In genomic region chr7:97480290-97480689, GRCm38 (mm10) we compare ENCODE assay signal across 8 mouse cellular contexts. TPM values are rescaled to one million over a fixed set of nuclear protein-coding genes. Genes with fewer than 3 reads are reported as not detected.
DNase-seq lines count a peak whose midpoint lies in the region; ATAC-seq and TF ChIP-seq lines count a peak whose summit lies in the region.

No protein-coding gene starts in this region.

- TF ChIP-seq CTCF in layer of hippocampus, adult 2 months (conservative IDR thresholded peaks at IDR 0.05) = no peak
- TF ChIP-seq CTCF in intestine, postnatal 0 days (IDR thresholded peaks at IDR 0.05; ENCODE audit: low read depth) = no peak

- H3K27me3 ChIP-seq in erythroblast, embryonic 14.5 days (ENCODE audit: control insufficient read depth) = no peaks in the 10 kb centered on the region
- H3K27me3 ChIP-seq in intestine, postnatal 0 days (replicated peaks; ENCODE audit: control insufficient read depth, insufficient read depth, low read length) = no peaks in the 10 kb centered on the region
- H3K27me3 ChIP-seq in neural tube, embryonic 11.5 days (ENCODE audit: control insufficient read depth, insufficient read depth, low read length) = no peaks in the 10 kb centered on the region

- WGBS in intestine, postnatal 0 days = 21% methylated on average over 3 of the region's 3 CpGs
- 27% methylated on average over 3 of the region's 3 CpGs for WGBS in neural tube, embryonic 11.5 days

- DNase-seq in layer of hippocampus, adult 2 months (ENCODE audit: low spot score in 2 of 2) = no peak
- no peak for DNase-seq in layer of hippocampus, postnatal 36 days
- no peak for DNase-seq in neural tube, embryonic 11.5 days (ENCODE audit: low spot score)
- no peak for DNase-seq in right cerebral cortex, postnatal 14 days
- no peak for DNase-seq in left cerebral cortex, adult 8-10 months (ENCODE audit: low spot score in 2 of 2)

- ATAC-seq in intestine, postnatal 0 days = no peak
- ATAC-seq in neural tube, embryonic 11.5 days (ENCODE audit: insufficient read depth, low FRiP score, low TSS enrichment) = no peak
- no peak for ATAC-seq in cerebellum, adult (ENCODE audit: insufficient number of reproducible peaks, low FRiP score, low TSS enrichment)

- H3K27ac ChIP-seq in layer of hippocampus, adult 2 months = peak overlapping the region; percentile 77
- H3K27ac ChIP-seq in intestine, postnatal 0 days (ENCODE audit: low read depth, low read length) = no peak overlapping the region
- no peak overlapping the region for H3K27ac ChIP-seq in neural tube, embryonic 11.5 days (ENCODE audit: low read depth, low read length)

- H3K4me2 ChIP-seq in intestine, postnatal 0 days (replicated peaks; ENCODE audit: low read depth) = peak overlapping the region; percentile 73
- H3K4me2 ChIP-seq in neural tube, embryonic 11.5 days (ENCODE audit: low read depth) = peak overlapping the region; percentile 33

- no peak overlapping the region for H3K9ac ChIP-seq in intestine, postnatal 0 days (ENCODE audit: low read depth, low read length)
- no peak overlapping the region for H3K9ac ChIP-seq in neural tube, embryonic 11.5 days (ENCODE audit: low read length)

- peaks cover 9% of the 10 kb centered on the region for H3K36me3 ChIP-seq in erythroblast, embryonic 14.5 days (ENCODE audit: control insufficient read depth)
- H3K36me3 ChIP-seq in intestine, postnatal 0 days (ENCODE audit: control insufficient read depth, insufficient read depth) = peaks cover 6% of the 10 kb centered on the region
- H3K36me3 ChIP-seq in neural tube, embryonic 11.5 days (ENCODE audit: control insufficient read depth, insufficient read depth, low read length) = 0 out of 2 replicates have a peak, but pooled peaks cover 2% of the 10 kb centered on the region

- H3K4me1 ChIP-seq in erythroblast, embryonic 14.5 days (ENCODE audit: control insufficient read depth) = peaks cover 32% of the 10 kb centered on the region
- H3K4me1 ChIP-seq in intestine, postnatal 0 days (replicated peaks; ENCODE audit: control insufficient read depth, insufficient read depth, low read length) = no peaks in the 10 kb centered on the region
- H3K4me1 ChIP-seq in neural tube, embryonic 11.5 days (ENCODE audit: control insufficient read depth, insufficient read depth, low read length) = peaks cover 4% of the 10 kb centered on the region; the same call in 1 of the 2 replicates

- peak overlapping the region; percentile 90 for H3K4me3 ChIP-seq in layer of hippocampus, adult 2 months
- H3K4me3 ChIP-seq in erythroblast, embryonic 14.5 days (replicated peaks) = peak overlapping the region; percentile 92
- H3K4me3 ChIP-seq in intestine, postnatal 0 days (ENCODE audit: low read depth, low read length) = peak overlapping the region; percentile 63
- 0 out of 2 replicates have a peak overlapping the region, but pooled peaks have one; percentile 75 for H3K4me3 ChIP-seq in neural tube, embryonic 11.5 days (ENCODE audit: low read depth, low read length)

- H3K9me3 ChIP-seq in erythroblast, embryonic 14.5 days (ENCODE audit: control insufficient read depth, low read length) = 0 out of 2 replicates have a peak, but pooled peaks cover 2% of the 10 kb centered on the region
- H3K9me3 ChIP-seq in intestine, postnatal 0 days (ENCODE audit: control insufficient read depth) = no peaks in the 10 kb centered on the region
- H3K9me3 ChIP-seq in neural tube, embryonic 11.5 days (ENCODE audit: control insufficient read depth, low read length) = no peaks in the 10 kb centered on the region

RNA-seq across cellular contexts. Expression of gene Ints4, which starts 0.5 kb away (rescaled TPM):
- 10 to 100 TPM; 28.1 to 31.9 TPM for total RNA-seq in layer of hippocampus, adult 2 months (2021)
- 10 to 100 TPM; 31.5 to 32.4 TPM for total RNA-seq in layer of hippocampus, postnatal 36 days (2021)
- 0.58 and 1.1 TPM in 2 replicates for polyA plus RNA-seq in erythroblast, embryonic 14.5 days (2012)
- 14.3 and 15.9 TPM in 2 replicates for polyA plus RNA-seq in intestine, postnatal 0 days (2015; fragmentation: Nextera tagmentation; extraction: Ambion mirVana)
- polyA plus RNA-seq in neural tube, embryonic 11.5 days (2014; fragmentation: Nextera tagmentation; extraction: Ambion mirVana) = 65.2 and 66.6 TPM in 2 replicates
- 10 to 100 TPM; 26.8 to 41.5 (median 33.1) TPM for total RNA-seq in left cerebral cortex, adult 8-10 months (2022)

RNA-seq across cellular contexts. Expression of gene Kctd14, which starts 29.2 kb away (rescaled TPM):
- 1 to 10 TPM; 4.7 to 5.3 TPM for total RNA-seq in layer of hippocampus, adult 2 months (2021)
- 1 to 10 TPM; 4.3 to 4.8 TPM for total RNA-seq in layer of hippocampus, postnatal 36 days (2021)
- polyA plus RNA-seq in erythroblast, embryonic 14.5 days (2012) = 2.1 and 2.7 TPM in 2 replicates
- polyA plus RNA-seq in intestine, postnatal 0 days (2015; fragmentation: Nextera tagmentation; extraction: Ambion mirVana) = 4.8 and 5.3 TPM in 2 replicates
- 0.64 and 1.5 TPM in 2 replicates for polyA plus RNA-seq in neural tube, embryonic 11.5 days (2014; fragmentation: Nextera tagmentation; extraction: Ambion mirVana)
- total RNA-seq in left cerebral cortex, adult 8-10 months (2022) = 1 to 10 TPM; 4.3 to 4.5 (median 4.4) TPM
